Mouse (Mus musculus) forebrain, embryonic 15.5 days (tissue): ENCODE results near the gene Rbpj. TPM values are rescaled to one million over a fixed set of nuclear protein-coding genes. Genes with fewer than 3 reads are reported as not detected.

Experiments used
- ATAC-seq: fragments of 200-750 bp; cut with Nextera tagmentation; replicated peaks from 2 replicates; pipeline ENCODE4 v1.8.0; 2017; ENCODE audit warnings: mild to moderate bottlenecking, moderate TSS enrichment, moderate library complexity
- H3K27ac ChIP-seq: fragments of 300-500 bp; sonication (generic); replicated peaks from 2 replicates; pipeline ENCODE4 v1.5.1; 2015; ENCODE audit warnings: mild to moderate bottlenecking, inconsistent platforms
- H3K27me3 ChIP-seq: fragments of 300-500 bp; sonication (generic); 2 replicates; pipeline ENCODE4 v1.6.1; 2015; ENCODE audit warnings: inconsistent platforms
- H3K36me3 ChIP-seq: fragments of 300-500 bp; sonication (generic); 2 replicates; pipeline ENCODE4 v1.6.1; 2015; ENCODE audit warnings: mild to moderate bottlenecking, inconsistent platforms
- H3K4me1 ChIP-seq: fragments of 300-500 bp; sonication (generic); 2 replicates; pipeline ENCODE4 v1.6.1; 2015; ENCODE audit warnings: inconsistent platforms
- H3K4me2 ChIP-seq: fragments of 300-500 bp; sonication (generic); replicated peaks from 2 replicates; pipeline ENCODE4 v1.6.1; 2015; ENCODE audit warnings: mild to moderate bottlenecking, inconsistent platforms
- H3K4me3 ChIP-seq: fragments of 300-500 bp; sonication (generic); 2 replicates; pipeline ENCODE4 v1.5.1; 2015; ENCODE audit warnings: mild to moderate bottlenecking, inconsistent platforms
- H3K9ac ChIP-seq: fragments of 300-500 bp; sonication (generic); replicated peaks from 2 replicates; pipeline ENCODE4 v1.6.1; 2015; ENCODE audit warnings: mild to moderate bottlenecking, inconsistent platforms
- H3K9me3 ChIP-seq: fragments of 300-500 bp; sonication (generic); 2 replicates; pipeline ENCODE4 v1.6.1; 2016; ENCODE audit warnings: inconsistent platforms
- WGBS: fragments of 180-500 bp; shearing (Covaris S2); methylation state at CpG from one replicate; pipeline ENCODE4 v1.1.7; 2015; ENCODE audit warnings: mixed read lengths; 5-methylcytosine and 5-hydroxymethylcytosine counted together
- polyA plus RNA-seq: library from polyadenylated mRNA; unstranded; fragments of >200 nt; fragmentation: Nextera tagmentation; extraction: Ambion mirVana; gene quantifications from 2 replicates; pipeline ENCODE4 v1.2.1, GENCODE M21; 2015

Gene Rbpj
- polyA plus RNA-seq, 1 experiment from 2014 or later, result 41.3 TPM

- no peak overlapping the region for H3K4me3 ChIP-seq
- no peaks in the 10 kb centered on the region for H3K27me3 ChIP-seq
- H3K4me1 ChIP-seq, result no peaks in the 10 kb centered on the region; the same call in 1 of the 2 replicates
- H3K9ac ChIP-seq, result no peak overlapping the region
- H3K9me3 ChIP-seq, result no peaks in the 10 kb centered on the region
- 37% methylated on average over 16 of the region's 16 CpGs for WGBS
- no peak overlapping the region for H3K27ac ChIP-seq
- H3K36me3 ChIP-seq, result no peaks in the 10 kb centered on the region
- H3K4me2 ChIP-seq, result no peak overlapping the region
- 0 out of 2 replicates have a peak, but pooled peaks have one; percentile 44 for ATAC-seq
These were observed 4.5 kb downstream of the Rbpj start for GRCm38 (mm10) chr5:53470141-53471079.

- no peaks in the 10 kb centered on the region for H3K27me3 ChIP-seq
- H3K9me3 ChIP-seq, result no peaks in the 10 kb centered on the region
- H3K9ac ChIP-seq, result no peak overlapping the region
- H3K4me1 ChIP-seq, result no peaks in the 10 kb centered on the region; the same call in 1 of the 2 replicates
- H3K36me3 ChIP-seq, result no peaks in the 10 kb centered on the region
- ATAC-seq, result no peak
- H3K4me3 ChIP-seq, result no peak overlapping the region
- no peak overlapping the region for H3K27ac ChIP-seq
- 85% methylated on average over 11 of the region's 11 CpGs for WGBS
- H3K4me2 ChIP-seq, result no peak overlapping the region
These were observed 6.5 kb downstream of the Rbpj start for GRCm38 (mm10) chr5:53472485-53472884.

- no peak overlapping the region for H3K27ac ChIP-seq
- no peak overlapping the region for H3K4me2 ChIP-seq
- H3K36me3 ChIP-seq, result no peaks in the 10 kb centered on the region
- H3K27me3 ChIP-seq, result no peaks in the 10 kb centered on the region
- no peak overlapping the region for H3K4me3 ChIP-seq
- H3K4me1 ChIP-seq, result no peaks in the 10 kb centered on the region
- no peak overlapping the region for H3K9ac ChIP-seq
- no peaks in the 10 kb centered on the region for H3K9me3 ChIP-seq
- WGBS, result 93% methylated on average over 6 of the region's 6 CpGs
- ATAC-seq, result no peak
These were observed 13.2 kb downstream of the Rbpj start for GRCm38 (mm10) chr5:53479161-53479560.

GRCm38 (mm10) chr5:53479891-53480290, 13.9 kb downstream of the Rbpj start:
- Histone ChIP-seq H3K27ac (no peak overlapping the region), H3K36me3 (no peaks in the 10 kb centered on the region), H3K27me3 (no peaks in the 10 kb centered on the region), H3K4me1 (no peaks in the 10 kb centered on the region), H3K4me3 (no peak overlapping the region), H3K4me2 (no peak overlapping the region), H3K9ac (no peak overlapping the region), H3K9me3 (no peaks in the 10 kb centered on the region)
- 72% methylated on average over 5 of the region's 5 CpGs for WGBS
- no peak for ATAC-seq

GRCm38 (mm10) chr5:53481021-53481420, 15.1 kb downstream of the Rbpj start:
- Histone ChIP-seq H3K9me3 (no peaks in the 10 kb centered on the region), H3K4me2 (no peak overlapping the region), H3K36me3 (no peaks in the 10 kb centered on the region), H3K27ac (no peak overlapping the region), H3K27me3 (no peaks in the 10 kb centered on the region), H3K4me3 (no peak overlapping the region), H3K9ac (no peak overlapping the region), H3K4me1 (no peaks in the 10 kb centered on the region)
- no peak for ATAC-seq
- 83% methylated on average over 2 of the region's 2 CpGs for WGBS

GRCm38 (mm10) chr5:53485069-53485628, 19.2 kb downstream of the Rbpj start:
- no peaks in the 10 kb centered on the region for H3K9me3 ChIP-seq
- 91% methylated on average over 6 of the region's 6 CpGs for WGBS
- H3K4me1 ChIP-seq, result 0 out of 2 replicates have a peak, but pooled peaks cover 4% of the 10 kb centered on the region
- no peak overlapping the region for H3K9ac ChIP-seq
- H3K36me3 ChIP-seq, result no peaks in the 10 kb centered on the region
- H3K27me3 ChIP-seq, result no peaks in the 10 kb centered on the region
- H3K27ac ChIP-seq, result no peak overlapping the region
- H3K4me3 ChIP-seq, result no peak overlapping the region
- H3K4me2 ChIP-seq, result no peak overlapping the region
- ATAC-seq, result no peak

GRCm38 (mm10) chr5:53485934-53486475, 20.1 kb downstream of the Rbpj start:
- Histone ChIP-seq H3K9me3 (no peaks in the 10 kb centered on the region), H3K27me3 (no peaks in the 10 kb centered on the region), H3K27ac (no peak overlapping the region), H3K9ac (no peak overlapping the region), H3K4me2 (no peak overlapping the region), H3K4me1 (0 out of 2 replicates have a peak, but pooled peaks cover 4% of the 10 kb centered on the region), H3K4me3 (no peak overlapping the region), H3K36me3 (no peaks in the 10 kb centered on the region)
- 83% methylated on average over 9 of the region's 9 CpGs for WGBS
- ATAC-seq, result no peak

- 46% methylated on average over 11 of the region's 11 CpGs for WGBS
- H3K9me3 ChIP-seq, result no peaks in the 10 kb centered on the region
- no peak overlapping the region for H3K4me2 ChIP-seq
- no peak for ATAC-seq
- H3K4me1 ChIP-seq, result 0 out of 2 replicates have a peak, but pooled peaks cover 4% of the 10 kb centered on the region
- no peak overlapping the region for H3K27ac ChIP-seq
- no peaks in the 10 kb centered on the region for H3K36me3 ChIP-seq
- no peak overlapping the region for H3K4me3 ChIP-seq
- H3K9ac ChIP-seq, result no peak overlapping the region
- no peaks in the 10 kb centered on the region for H3K27me3 ChIP-seq
These were observed 21.1 kb downstream of the Rbpj start for GRCm38 (mm10) chr5:53486966-53487592.

- Histone ChIP-seq H3K9me3 (no peaks in the 10 kb centered on the region), H3K27ac (no peak overlapping the region), H3K36me3 (no peaks in the 10 kb centered on the region), H3K27me3 (no peaks in the 10 kb centered on the region), H3K4me3 (no peak overlapping the region), H3K9ac (no peak overlapping the region), H3K4me1 (0 out of 2 replicates have a peak, but pooled peaks cover 4% of the 10 kb centered on the region), H3K4me2 (no peak overlapping the region)
- ATAC-seq, result no peak
- WGBS, result 76% methylated on average over 5 of the region's 5 CpGs
These were observed 24.7 kb downstream of the Rbpj start for GRCm38 (mm10) chr5:53490697-53491099.

- Histone ChIP-seq H3K4me2 (no peak overlapping the region), H3K4me3 (no peak overlapping the region), H3K4me1 (no peaks in the 10 kb centered on the region), H3K36me3 (no peaks in the 10 kb centered on the region), H3K27ac (no peak overlapping the region), H3K9me3 (no peaks in the 10 kb centered on the region), H3K27me3 (no peaks in the 10 kb centered on the region), H3K9ac (no peak overlapping the region)
- 80% methylated on average over 6 of the region's 6 CpGs for WGBS
- ATAC-seq, result no peak
These were observed 27.8 kb downstream of the Rbpj start for GRCm38 (mm10) chr5:53493756-53494155.

GRCm38 (mm10) chr5:53494536-53495159, 28.7 kb downstream of the Rbpj start:
- Histone ChIP-seq H3K36me3 (no peaks in the 10 kb centered on the region), H3K27me3 (no peaks in the 10 kb centered on the region), H3K4me1 (no peaks in the 10 kb centered on the region), H3K9ac (no peak overlapping the region), H3K27ac (no peak overlapping the region), H3K9me3 (no peaks in the 10 kb centered on the region), H3K4me3 (no peak overlapping the region), H3K4me2 (no peak overlapping the region)
- ATAC-seq, result no peak
- WGBS, result 90% methylated on average over 17 of the region's 17 CpGs
